20 mouse cellular contexts compared by ENCODE assay signal in the genomic region with DNA sequence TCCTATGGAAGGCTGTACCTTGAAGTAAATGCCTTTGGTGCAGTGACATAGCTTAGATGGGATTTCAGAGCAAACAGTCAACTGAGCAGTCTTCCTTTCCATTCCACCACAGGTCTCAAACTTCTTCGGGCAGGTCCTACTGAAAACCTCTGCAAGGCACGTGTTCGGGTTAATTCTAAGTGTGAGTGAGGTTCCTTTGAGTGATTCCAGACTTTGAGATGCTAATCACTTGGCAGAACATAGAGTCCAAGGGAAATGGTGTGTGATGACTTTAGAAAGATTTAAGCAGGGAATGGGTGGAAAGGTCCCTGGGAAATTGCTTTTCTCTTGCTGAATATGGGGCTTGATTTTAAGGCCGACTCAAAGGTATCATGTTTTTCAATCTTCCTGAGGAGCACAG. TPM values are rescaled to one million over a fixed set of nuclear protein-coding genes. Genes with fewer than 3 reads are reported as not detected.
DNase-seq lines count a peak whose midpoint lies in the region; TF ChIP-seq lines count a peak whose summit lies in the region.
"Had no signal": no experiment of that assay in that cellular context is flagged by ENCODE, and none has a peak within 500 bp of the region (broad histone marks: within the 10 kb centered on the region; RNA-seq: fewer than 3 reads in every experiment).

No protein-coding gene starts in this region.

- peaks cover 2% of the 10 kb centered on the region for H3K27me3 ChIP-seq in CH12.LX (replicated peaks)
- H3K27me3 ChIP-seq: embryonic facial prominence, embryonic 13.5 days; embryonic facial prominence, embryonic 15.5 days; forebrain, embryonic 12.5 days had no signal

- no peaks in the 10 kb centered on the region for H3K36me3 ChIP-seq in CH12.LX (replicated peaks in 1 of 2; ENCODE audit: control insufficient read depth in 1 of 2, insufficient read depth in 1 of 2, low read length in 1 of 2)
- H3K36me3 ChIP-seq: embryonic facial prominence, embryonic 13.5 days; embryonic facial prominence, embryonic 15.5 days; forebrain, embryonic 10.5 days; forebrain, embryonic 12.5 days; G1E had no signal

- peak; percentile 66 for DNase-seq in kidney, adult 9 months
- DNase-seq in kidney, adult 18-20 months: no peak
- no peak for DNase-seq in CH12.LX (ENCODE audit: extremely low read depth)
- peak; percentile 18 for DNase-seq in MN1 (ENCODE audit: low spot score)
- DNase-seq in c-Kit-positive CD71-positive TER-119-positive erythroid progenitor cells, embryonic 14.5 days (ENCODE audit: low spot score): no peak
- DNase-seq: adrenal gland, adult 2 months; adrenal gland, postnatal 10 days; adrenal gland, postnatal 25 days; cerebellum, adult 11-12 months; cerebellum, adult 2 months; cerebellum, adult 9-11 months; cerebellum, postnatal 14 days; cerebellum, postnatal 36 days; embryo, embryonic 11 days had no signal

- dilution Hi-C loops in CH12.LX (cut with MboI; ENCODE audit: extremely low pct_ligation_motif_present, extremely low pct_unique_long_range_greater_than_20kb, low sequenced_read_pairs): no loop called here

- H3K9me3 ChIP-seq in CH12.LX (replicated peaks; ENCODE audit: low read length): no peaks in the 10 kb centered on the region
- H3K9me3 ChIP-seq: embryonic facial prominence, embryonic 13.5 days; embryonic facial prominence, embryonic 15.5 days; forebrain, embryonic 10.5 days; forebrain, embryonic 12.5 days; G1E had no signal

- in situ Hi-C loops in CH12.LX (cut with MboI; ENCODE audit: low pct_ligation_motif_present, low pct_unique_long_range_greater_than_20kb, low sequenced_read_pairs): no loop called here

- H3K4me2 ChIP-seq in CH12.LX (ENCODE audit: insufficient read depth, low read depth, poor library complexity, severe bottlenecking): no peak overlapping the region
- H3K4me2 ChIP-seq: embryonic facial prominence, embryonic 13.5 days; embryonic facial prominence, embryonic 15.5 days; forebrain, embryonic 12.5 days had no signal

- H3K9ac ChIP-seq in CH12.LX (ENCODE audit: insufficient read depth, low read depth): no peak overlapping the region
- H3K9ac ChIP-seq: embryonic facial prominence, embryonic 13.5 days; embryonic facial prominence, embryonic 15.5 days; forebrain, embryonic 12.5 days had no signal

- no peak overlapping the region for H3K27ac ChIP-seq in CH12.LX (ENCODE audit: insufficient read depth, low read depth)
- H3K27ac ChIP-seq: embryonic facial prominence, embryonic 13.5 days; embryonic facial prominence, embryonic 15.5 days; forebrain, embryonic 10.5 days; forebrain, embryonic 12.5 days had no signal

- no peaks in the 10 kb centered on the region for H3K79me2 ChIP-seq in CH12.LX (replicated peaks; ENCODE audit: control insufficient read depth, extremely low read depth, insufficient read depth, poor library complexity, severe bottlenecking)

- H3K4me1 ChIP-seq in CH12.LX (ENCODE audit: control insufficient read depth in 1 of 2, insufficient read depth in 2 of 2): no peaks in the 10 kb centered on the region
- H3K4me1 ChIP-seq: forebrain, embryonic 10.5 days; forebrain, embryonic 12.5 days had no signal

- TF ChIP-seq POLR2A in CH12.LX (IDR thresholded peaks at IDR 0.05; ENCODE audit: low read depth, low read length): no peak

- no peak for TF ChIP-seq CTCF in CH12.LX (conservative IDR thresholded peaks at IDR 0.05 in 1 of 2, IDR thresholded peaks at IDR 0.05 in 1 of 2; ENCODE audit: low read depth in 2 of 2, low read length in 2 of 2)

- no peak for TF ChIP-seq RAD21 in CH12.LX (IDR thresholded peaks at IDR 0.05; ENCODE audit: low read depth, low read length)

- TF ChIP-seq EP300 in CH12.LX (IDR thresholded peaks at IDR 0.05; ENCODE audit: low read length): no peak

- no peak overlapping the region for H3K4me3 ChIP-seq in CH12.LX (replicated peaks in 1 of 3; ENCODE audit: low read depth in 2 of 3, low read length in 2 of 3, poor library complexity in 1 of 3)
- H3K4me3 ChIP-seq: embryonic facial prominence, embryonic 13.5 days; embryonic facial prominence, embryonic 15.5 days; erythroblast, embryonic 14.5 days; forebrain, embryonic 10.5 days; forebrain, embryonic 12.5 days had no signal

TF ChIP-seq in CH12.LX, 34 proteins besides CTCF, POLR2A, EP300 and RAD21:
- TF ChIP-seq MAZ (IDR thresholded peaks at IDR 0.05; ENCODE audit: low read depth, low read length) (no peak), BHLHE40 (IDR thresholded peaks at IDR 0.05; ENCODE audit: low read depth, low read length) (0 out of 2 replicates have a peak, but pooled peaks have one; percentile 9)

RNA-seq across cellular contexts. Expression of a gene that starts 14.2 kb away (rescaled TPM):
- total RNA-seq in CH12.LX (2012; rRNA removed): 5.7 and 8.1 TPM in 2 replicates
- total RNA-seq in CH12.LX (2014; rRNA removed): 5.1 and 8.2 TPM in 2 replicates
- 12.9 and 15.9 TPM in 2 replicates for polyA plus RNA-seq in CH12.LX (2012; ENCODE audit: insufficient read length, low read depth)
- polyA plus RNA-seq: erythroblast, embryonic 14.5 days; G1E had no signal

Comparison
In these comparisons a context has a peak if more than half of its experiments do, and no peak if none do; other contexts are left out.
1. DNase-seq: peak in kidney, adult 9 months (single experiment) and MN1 (single experiment); none in kidney, adult 18-20 months (single experiment), CH12.LX (single experiment) and c-Kit-positive CD71-positive TER-119-positive erythroid progenitor cells, embryonic 14.5 days (single experiment).